Mouse (Mus musculus) brain, embryonic 14.5 days (tissue): Measurements from ENCODE around the gene Fshr.

Experiments used
- CTCF ChIP-seq: fragments of 200-500 bp; IDR thresholded peaks from 2 replicates; pipeline ENCODE4 v1.5.1; 2012; ENCODE audit warnings: inconsistent platforms, mild to moderate bottlenecking, moderate library complexity, borderline replicate concordance; ENCODE audit not compliant: insufficient read depth, insufficient read length; ENCODE audit errors: extremely low read depth
- POLR2A ChIP-seq: fragments of 200-500 bp; IDR thresholded peaks from 2 replicates; pipeline ENCODE4 v1.6.1; 2012; ENCODE audit warnings: mild to moderate bottlenecking, inconsistent platforms, borderline replicate concordance; ENCODE audit not compliant: poor library complexity, insufficient read depth, insufficient read length, severe bottlenecking; ENCODE audit errors: extremely low read depth

DNA sequence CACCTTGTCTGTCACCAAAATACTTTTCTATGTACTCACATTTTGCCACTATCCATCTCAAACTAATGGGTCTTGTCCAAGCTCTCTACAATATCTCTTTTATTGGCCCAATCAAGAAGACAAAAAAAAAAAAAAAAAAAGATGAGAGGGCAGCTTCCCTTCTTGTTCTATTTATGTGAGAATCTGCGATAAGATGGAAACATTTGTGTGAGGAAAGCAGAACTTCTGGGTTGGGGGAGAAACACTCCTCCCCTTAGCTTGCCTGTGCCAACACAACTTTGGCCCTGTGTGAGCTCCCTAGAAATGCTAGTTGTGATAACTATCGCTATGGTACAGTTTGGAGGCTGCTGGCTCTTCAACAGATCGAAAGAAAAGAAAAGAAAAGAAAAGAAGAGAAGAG, 38.0 kb downstream of the Fshr start:
- TF ChIP-seq POLR2A (no peak), CTCF (no peak)
